Mouse (Mus musculus): Measurements from ENCODE around the gene Crocc2.

Crocc2 gene

GRCm38 (mm10) chr1:93168295-93168775, at the start of gene Crocc2:
Gene Crocc2 (plus strand): TSS chr1:93168725.
- DNase-seq (ENCODE audit: low read depth in 1 of 2, low spot score in 2 of 2): no peak

GRCm38 (mm10) chr1:93118816-93119215, 49.7 kb upstream of the Crocc2 start:
- no peak for DNase-seq (ENCODE audit: low read depth in 1 of 2, low spot score in 2 of 2)

GRCm38 (mm10) chr1:93123179-93123854, 45.2 kb upstream of the Crocc2 start:
- no peak for DNase-seq (ENCODE audit: low read depth in 1 of 2, low spot score in 2 of 2)

- DNase-seq (ENCODE audit: low read depth in 1 of 2, low spot score in 2 of 2): no peak
Observed at GRCm38 (mm10) chr1:93124066-93124465, 44.5 kb upstream of the Crocc2 start.

GRCm38 (mm10) chr1:93125256-93125655, 43.3 kb upstream of the Crocc2 start:
- peak; percentile 16 to 18 for DNase-seq (ENCODE audit: low read depth in 1 of 2, low spot score in 2 of 2)

- DNase-seq (ENCODE audit: low read depth in 1 of 2, low spot score in 2 of 2): no peak
Observed at GRCm38 (mm10) chr1:93128209-93128608, 40.3 kb upstream of the Crocc2 start.

- no peak for DNase-seq (ENCODE audit: low read depth in 1 of 2, low spot score in 2 of 2)
Observed at GRCm38 (mm10) chr1:93128710-93129349, 39.7 kb upstream of the Crocc2 start.

- DNase-seq (ENCODE audit: low read depth in 1 of 2, low spot score in 2 of 2): no peak
Observed at GRCm38 (mm10) chr1:93130242-93130983, 38.1 kb upstream of the Crocc2 start.

- DNase-seq (ENCODE audit: low read depth in 1 of 2, low spot score in 2 of 2): no peak
Observed at GRCm38 (mm10) chr1:93132676-93133075, 35.8 kb upstream of the Crocc2 start.

- no peak for DNase-seq (ENCODE audit: low read depth in 1 of 2, low spot score in 2 of 2)
Observed at GRCm38 (mm10) chr1:93135036-93135526, 33.4 kb upstream of the Crocc2 start, which contains the start of gene Agxt. Gene Agxt (plus strand): TSS chr1:93135240.

GRCm38 (mm10) chr1:93138534-93138933, 30.0 kb upstream of the Crocc2 start:
- DNase-seq (ENCODE audit: low read depth in 1 of 2, low spot score in 2 of 2): no peak

- no peak for DNase-seq (ENCODE audit: low read depth in 1 of 2, low spot score in 2 of 2)
Observed at GRCm38 (mm10) chr1:93139713-93140112, 28.8 kb upstream of the Crocc2 start.

GRCm38 (mm10) chr1:93142871-93143270, 25.7 kb upstream of the Crocc2 start:
- no peak for DNase-seq (ENCODE audit: low read depth in 1 of 2, low spot score in 2 of 2)

GRCm38 (mm10) chr1:93144176-93144575, 24.3 kb upstream of the Crocc2 start:
- no peak for DNase-seq (ENCODE audit: low read depth in 1 of 2, low spot score in 2 of 2)

GRCm38 (mm10) chr1:93150907-93151661, 17.4 kb upstream of the Crocc2 start:
- DNase-seq (ENCODE audit: low read depth in 1 of 2, low spot score in 2 of 2): no peak

GRCm38 (mm10) chr1:93157566-93157965, 11.0 kb upstream of the Crocc2 start:
- no peak for DNase-seq (ENCODE audit: low read depth in 1 of 2, low spot score in 2 of 2)

- DNase-seq (ENCODE audit: low read depth in 1 of 2, low spot score in 2 of 2): no peak
Observed at GRCm38 (mm10) chr1:93158916-93159315, 9.6 kb upstream of the Crocc2 start.

- no peak for DNase-seq (ENCODE audit: low read depth in 1 of 2, low spot score in 2 of 2)
Observed at GRCm38 (mm10) chr1:93159566-93160500, 8.7 kb upstream of the Crocc2 start.

GRCm38 (mm10) chr1:93160501-93161133, 7.9 kb upstream of the Crocc2 start, which contains the start of gene 2310007B03Rik:
Gene 2310007B03Rik (minus strand): TSS chr1:93160948.
- DNase-seq (ENCODE audit: low read depth in 1 of 2, low spot score in 2 of 2): no peak
